Mouse (Mus musculus): ENCODE measurements at regions not wholly inside any gene's neighbourhood (a gene's known extent, or its start where the extent isn't known, plus 50 kb on each side); places are given as distances from the start of the nearest gene placed in this dataset.

GRCm38 (mm10) chr13:15298457-15298856 lies 164.6 kb upstream of the Gli3 start:
- TF ChIP-seq EP300 (optimal IDR thresholded peaks at IDR 0.05) (no peak), CTCF (IDR thresholded peaks at IDR 0.05; ENCODE audit: low read depth) (no peak)

All from stomach, postnatal 0 days (tissue).